Mouse (Mus musculus) CH12.LX (cell line): ENCODE measurements at regions not wholly inside any gene's neighbourhood (a gene's known extent, or its start where the extent isn't known, plus 50 kb on each side); places are given as distances from the start of the nearest gene placed in this dataset.

Experiments
- CHD1 ChIP-seq: IDR thresholded peaks from 2 replicates; pipeline ENCODE4 v1.6.1; 2012; ENCODE audit warnings: low read depth, low read length, improper control_type of control experiment, inconsistent platforms
- CTCF ChIP-seq, 2 experiments: IDR thresholded peaks in 1 of 2; conservative IDR thresholded peaks in 1 of 2; 2 replicates each; pipeline ENCODE4 v1.5.1; 2011 to 2012; ENCODE audit warnings: low read depth in 2 of 2, low read length in 2 of 2, improper control_type of control experiment in 1 of 2, inconsistent platforms in 1 of 2, mild to moderate bottlenecking in 1 of 2, moderate library complexity in 1 of 2
- EP300 ChIP-seq: IDR thresholded peaks from 2 replicates; pipeline ENCODE4 v1.6.1; 2011; ENCODE audit warnings: low read length, improper control_type of control experiment
- NRF1 ChIP-seq: IDR thresholded peaks from 2 replicates; pipeline ENCODE4 v1.6.1; 2014; ENCODE audit warnings: low read depth, mild to moderate bottlenecking, inconsistent platforms, low read length, improper control_type of control experiment, moderate library complexity
- POLR2A ChIP-seq: IDR thresholded peaks from 2 replicates; pipeline ENCODE4 v1.6.1; 2011; ENCODE audit warnings: low read depth, mild to moderate bottlenecking, improper control_type of control experiment, low read length
- SMC3 ChIP-seq: IDR thresholded peaks from 2 replicates; pipeline ENCODE4 v1.6.1; 2011; ENCODE audit warnings: low read depth, low read length, improper control_type of control experiment
- ZKSCAN1 ChIP-seq: IDR thresholded peaks from 2 replicates; pipeline ENCODE4 v1.6.1; 2012; ENCODE audit warnings: low read depth, inconsistent platforms, low read length, improper control_type of control experiment, borderline replicate concordance

GRCm38 (mm10) chr9:43923088-43923487, 120.1 kb upstream of the Thy1 start:
- TF ChIP-seq CTCF (conservative IDR thresholded peaks at IDR 0.05 in 1 of 2, IDR thresholded peaks at IDR 0.05 in 1 of 2; ENCODE audit: low read depth in 2 of 2, low read length in 2 of 2), result no peak
- no peak for TF ChIP-seq POLR2A
- TF ChIP-seq EP300, result no peak
- no peak for TF ChIP-seq SMC3
- TF ChIP-seq CHD1, result no peak
- no peak for TF ChIP-seq NRF1
- TF ChIP-seq ZKSCAN1, result no peak
